In genomic region chr9:35108916-35109315, GRCm38 (mm10) we compare ENCODE assay signal across 10 mouse cellular contexts. TPM values are rescaled to one million over a fixed set of nuclear protein-coding genes. Genes with fewer than 3 reads are reported as not detected.
DNase-seq lines count a peak whose midpoint lies in the region; ATAC-seq and TF ChIP-seq lines count a peak whose summit lies in the region.
"Had no signal": no experiment of that assay in that cellular context is flagged by ENCODE, and none has a peak within 500 bp of the region (broad histone marks: within the 10 kb centered on the region; RNA-seq: fewer than 3 reads in every experiment).

No protein-coding gene starts in this region.

- H3K36me3 ChIP-seq in heart, embryonic 12.5 days: no peaks in the 10 kb centered on the region
- H3K36me3 ChIP-seq in kidney, embryonic 14.5 days (ENCODE audit: control insufficient read depth, insufficient read depth, low read length): no peaks in the 10 kb centered on the region

- DNase-seq in heart, adult 18-20 months: peak; percentile 81 to 88
- peak; percentile 85 to 88 for DNase-seq in heart, adult 9 months (ENCODE audit: low spot score in 2 of 2)
- peak; percentile 94 for DNase-seq in layer of hippocampus, adult 9-11 months
- peak; percentile 41 for DNase-seq in lung, adult 2 months
- DNase-seq in telencephalon, adult 2 months (ENCODE audit: low read depth, low spot score): peak; percentile 71

- no peak overlapping the region for H3K27ac ChIP-seq in heart, embryonic 12.5 days (ENCODE audit: poor library complexity, severe bottlenecking)
- no peak overlapping the region for H3K27ac ChIP-seq in kidney, embryonic 14.5 days (ENCODE audit: low read depth, low read length)

- H3K4me1 ChIP-seq in heart, embryonic 12.5 days (replicated peaks): peaks cover 67% of the 10 kb centered on the region
- H3K4me1 ChIP-seq in lung, adult 2 months (ENCODE audit: control insufficient read depth, insufficient read depth, low read length): peaks cover 27% of the 10 kb centered on the region
- peaks cover 7% of the 10 kb centered on the region; the same call in 1 of the 2 replicates for H3K4me1 ChIP-seq in kidney, embryonic 14.5 days (ENCODE audit: control insufficient read depth, insufficient read depth, low read length)

- TF ChIP-seq POLR2A in lung, adult 2 months (IDR thresholded peaks at IDR 0.05; ENCODE audit: borderline replicate concordance, extremely low read depth, low read depth, low read length): no peak

- H3K9me3 ChIP-seq in heart, embryonic 12.5 days (replicated peaks): no peaks in the 10 kb centered on the region
- no peaks in the 10 kb centered on the region for H3K9me3 ChIP-seq in kidney, embryonic 14.5 days (ENCODE audit: control insufficient read depth, low read length)

- no peak overlapping the region for H3K9ac ChIP-seq in heart, embryonic 12.5 days
- H3K9ac ChIP-seq in kidney, embryonic 14.5 days (ENCODE audit: low read depth, low read length): no peak overlapping the region

- TF ChIP-seq CTCF in lung, adult 2 months (IDR thresholded peaks at IDR 0.05; ENCODE audit: insufficient read depth, low read length): no peak

- no peak for ATAC-seq in heart, embryonic 12.5 days (ENCODE audit: insufficient number of reproducible peaks, low FRiP score)
- ATAC-seq in common myeloid progenitor, adult 5-6 weeks (replicated peaks; ENCODE audit: low read depth, poor library complexity, severe bottlenecking): 0 out of 2 replicates have a peak, but pooled peaks have one; percentile 1
- no peak for ATAC-seq in kidney, embryonic 14.5 days (ENCODE audit: low FRiP score, low TSS enrichment)

- no peak overlapping the region for H3K4me3 ChIP-seq in heart, embryonic 12.5 days
- H3K4me3 ChIP-seq in lung, adult 2 months (replicated peaks; ENCODE audit: extremely low read depth, low read depth, low read length): no peak overlapping the region
- H3K4me3 ChIP-seq in kidney, embryonic 14.5 days (ENCODE audit: low read length): no peak overlapping the region
- H3K4me3 ChIP-seq: erythroblast, embryonic 14.5 days had no signal

- H3K27me3 ChIP-seq in heart, embryonic 12.5 days (replicated peaks): no peaks in the 10 kb centered on the region
- H3K27me3 ChIP-seq in kidney, embryonic 14.5 days (ENCODE audit: control insufficient read depth, insufficient read depth, low read length): no peaks in the 10 kb centered on the region
- H3K27me3 ChIP-seq: CH12.LX had no signal

- 47% methylated on average over 5 of the region's 5 CpGs for WGBS in heart, embryonic 12.5 days
- 63% methylated on average over 5 of the region's 5 CpGs for WGBS in lung, adult 2 months
- WGBS in kidney, embryonic 14.5 days: 62% methylated on average over 5 of the region's 5 CpGs

- H3K4me2 ChIP-seq in heart, embryonic 12.5 days: no peak overlapping the region
- H3K4me2 ChIP-seq in kidney, embryonic 14.5 days (replicated peaks; ENCODE audit: low read depth, low read length): no peak overlapping the region

RNA-seq across cellular contexts. Expression of gene St3gal4, which starts 10.2 kb away (rescaled TPM):
- total RNA-seq in heart, adult 18-20 months (2021): 10 to 100 TPM; 24.1 to 26.0 TPM
- 20.8 and 20.9 TPM in 2 replicates for polyA plus RNA-seq in heart, embryonic 12.5 days (2016; fragmentation: Nextera tagmentation; extraction: Ambion mirVana)
- total RNA-seq in common myeloid progenitor, adult 5-6 weeks (2017): 25.2 and 26.5 TPM in 2 replicates
- polyA plus RNA-seq in lung, adult 2 months (2012; rRNA removed): 18.2 and 18.4 TPM in 2 replicates
- 14.2 and 19.1 TPM in 2 replicates for polyA plus RNA-seq in kidney, embryonic 14.5 days (2014; fragmentation: Nextera tagmentation; extraction: Ambion mirVana)

Comparison
In these comparisons a context has a peak if more than half of its experiments do, and no peak if none do; other contexts are left out.
1. DNase-seq: peak in every context shown above with its lines; median percentile 94 in layer of hippocampus, adult 9-11 months; 86 in heart, adult 9 months; 84 in heart, adult 18-20 months; 71 in telencephalon, adult 2 months; 41 in lung, adult 2 months.